Mouse (Mus musculus) bone marrow macrophage, adult 2 months (primary cell): ENCODE results near the gene Exoc4.

Experiments
- CTCF ChIP-seq: IDR thresholded peaks from 2 replicates; pipeline ENCODE4 v1.5.1; 2012; ENCODE audit warnings: low read depth, mild to moderate bottlenecking, low read length, moderate library complexity
- POLR2A ChIP-seq: IDR thresholded peaks from 2 replicates; pipeline ENCODE4 v1.6.1; 2012; ENCODE audit warnings: mild to moderate bottlenecking, low read depth, low read length, borderline replicate concordance

DNA sequence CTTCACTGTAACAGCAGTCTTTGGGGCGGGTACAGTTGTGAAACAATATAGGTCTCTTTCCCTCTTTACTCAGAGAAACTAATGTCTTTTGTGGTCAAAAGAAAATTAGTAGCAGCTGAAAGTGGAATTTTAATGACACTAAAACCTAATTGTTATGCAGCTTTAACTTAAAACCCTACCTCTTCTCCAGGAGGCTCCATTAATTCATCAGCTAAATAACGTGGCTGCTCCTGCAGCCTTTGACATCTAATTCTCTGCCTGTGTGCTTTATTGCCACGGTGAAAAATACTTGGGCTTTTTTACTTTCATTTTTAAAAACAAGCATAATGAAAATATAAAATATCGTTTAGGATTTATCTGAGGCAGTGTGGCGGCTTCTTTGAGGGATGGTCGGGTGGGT lies 764.6 kb downstream of the Exoc4 start:
- TF ChIP-seq CTCF (no peak), POLR2A (no peak)
